Mouse (Mus musculus) left cerebral cortex, adult 2 months (tissue): ENCODE results near the gene Zfr2. TPM values are rescaled to one million over a fixed set of nuclear protein-coding genes. Genes with fewer than 3 reads are reported as not detected.
A peak's percentile ranks its signal among the peaks of the same experiment; 100 is the strongest.
"Not testable (repeated sequence)": the region's sequence is repeated elsewhere in the genome, so short reads cannot be mapped to it uniquely, and the experiment has no call there.

Experiments
- DNase-seq, 2 experiments: peaks; one replicate each; pipeline ENCODE4 v3.0.0; 2021 to 2022; ENCODE audit warnings: low spot score in 2 of 2, mixed read lengths in 1 of 2; ENCODE audit errors: extremely low spot score in 1 of 2
- H3K27ac ChIP-seq: fragments of 200-600 bp; 2 replicates; pipeline ENCODE4 v1.8.1; 2022
- H3K4me3 ChIP-seq: fragments of 200-600 bp; 2 replicates; pipeline ENCODE4 v1.8.1; 2022
- CTCF ChIP-seq: fragments of 200-600 bp; IDR thresholded peaks from 2 replicates; pipeline ENCODE4 v1.8.1; 2022; ENCODE audit warnings: antibody characterized with exemption, mild to moderate bottlenecking, moderate library complexity
- intact Hi-C: fragments of 180-260 bp; cut with DNase I; formaldehyde crosslinking; loops from one replicate; pipeline ENCODE4 v1.15.1; 2025
- total RNA-seq, 2 experiments: library from RNA; stranded (reverse); gene quantifications; 2 replicates each; pipeline ENCODE4 v1.2.3; 2021

Zfr2 gene
- total RNA-seq, 2 experiments from 2014 or later = 70.9 to 76.2 TPM

DNA sequence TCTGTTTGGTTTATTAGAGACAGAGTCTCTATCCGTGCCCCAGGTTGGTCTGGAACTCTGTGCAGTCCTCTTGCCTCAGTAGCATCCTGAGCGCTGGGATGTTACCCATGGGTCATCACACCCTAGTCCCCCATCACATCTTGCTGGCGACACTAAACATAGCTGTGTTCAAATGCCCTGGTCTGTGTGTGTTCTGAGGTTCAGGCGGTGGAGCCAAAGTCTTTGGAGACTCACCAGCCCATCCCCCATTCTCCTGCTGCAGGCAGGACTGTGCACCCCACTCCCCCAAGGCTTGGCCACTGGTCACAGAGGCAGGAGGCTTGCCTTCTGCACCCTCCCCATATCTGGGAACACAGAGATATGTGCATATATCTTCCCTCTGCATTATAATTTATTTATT lies 28.8 kb upstream of the Zfr2 start:
- intact Hi-C loops = no loop called here
- Histone ChIP-seq H3K27ac (no peak overlapping the region), H3K4me3 (no peak overlapping the region)
- no peak for DNase-seq
- no peak for TF ChIP-seq CTCF

DNA sequence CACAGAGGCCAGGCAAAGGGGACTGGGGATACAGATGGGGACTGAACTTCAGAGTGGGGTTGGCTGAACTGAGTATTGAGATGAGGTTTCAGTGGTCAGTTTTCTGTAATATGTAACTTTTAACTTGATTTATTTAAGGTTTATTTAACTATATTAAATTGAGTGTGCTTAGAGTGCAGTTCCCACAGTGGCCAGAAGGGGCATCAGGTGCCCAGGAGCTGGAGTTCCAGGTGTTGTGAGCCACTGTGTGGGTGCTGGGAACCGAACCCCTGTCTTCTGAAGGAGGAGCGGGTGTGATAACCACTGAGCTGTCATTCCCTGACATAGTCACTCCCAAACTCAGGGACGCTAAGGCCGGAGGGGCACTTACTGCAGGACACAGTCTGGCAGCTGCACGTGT lies 22.8 kb upstream of the Zfr2 start:
- intact Hi-C loops = no loop called here
- TF ChIP-seq CTCF = peak; percentile 52
- no peak for DNase-seq
- no peak overlapping the region for H3K27ac ChIP-seq
- no peak overlapping the region for H3K4me3 ChIP-seq

DNA sequence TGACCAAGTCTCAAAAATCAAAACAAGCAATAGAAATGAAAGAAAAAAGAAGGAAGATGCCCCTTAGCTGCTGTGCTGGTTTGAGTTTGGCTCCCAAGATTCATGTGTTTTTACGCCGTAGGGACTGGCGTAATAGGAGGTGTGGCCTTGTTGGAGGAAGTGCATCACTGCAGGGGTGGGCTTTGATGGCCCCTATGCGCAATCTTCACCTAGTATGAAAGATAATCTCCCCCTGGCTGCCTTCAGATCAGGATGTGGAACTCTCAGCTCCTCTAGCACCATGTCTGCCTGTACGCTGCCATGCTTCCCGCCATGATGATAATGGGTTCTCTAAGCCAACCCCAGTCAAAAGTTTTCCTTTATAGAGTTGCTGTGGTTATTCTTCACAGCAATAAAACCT lies 16.7 kb upstream of the Zfr2 start:
- Histone ChIP-seq H3K4me3 (no peak overlapping the region), H3K27ac (no peak overlapping the region)
- intact Hi-C loops = loop anchor here (2.0 kb wide), 1 partner anchor 17 kb away; no protein-coding TSS in a partner anchor
- no peak for DNase-seq
- TF ChIP-seq CTCF = no peak

DNA sequence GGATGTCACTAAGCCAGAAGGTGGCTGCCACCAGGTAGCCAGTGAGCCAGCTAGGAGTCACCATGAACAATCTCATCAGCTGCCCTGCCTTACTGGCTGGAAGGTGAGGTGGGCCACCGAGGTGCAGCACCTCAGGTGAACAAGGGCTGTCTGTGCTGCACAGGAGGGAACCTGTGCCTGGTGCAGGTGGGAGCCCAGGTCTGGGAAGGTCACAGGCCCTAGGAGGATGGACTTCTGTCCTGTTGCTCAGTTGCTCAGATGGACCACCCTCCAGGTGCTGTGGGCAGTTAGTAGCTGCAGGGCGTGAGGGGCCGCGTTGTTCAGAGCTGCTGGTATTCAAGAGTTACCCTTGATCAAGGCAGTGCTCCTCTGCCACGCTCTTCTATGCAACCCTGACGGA lies 16.1 kb upstream of the Zfr2 start:
- no peak for DNase-seq
- Histone ChIP-seq H3K4me3 (no peak overlapping the region), H3K27ac (no peak overlapping the region)
- no peak for TF ChIP-seq CTCF
- intact Hi-C loops = loop anchor here (2.0 kb wide), 1 partner anchor 18 kb away; no protein-coding TSS in a partner anchor

DNA sequence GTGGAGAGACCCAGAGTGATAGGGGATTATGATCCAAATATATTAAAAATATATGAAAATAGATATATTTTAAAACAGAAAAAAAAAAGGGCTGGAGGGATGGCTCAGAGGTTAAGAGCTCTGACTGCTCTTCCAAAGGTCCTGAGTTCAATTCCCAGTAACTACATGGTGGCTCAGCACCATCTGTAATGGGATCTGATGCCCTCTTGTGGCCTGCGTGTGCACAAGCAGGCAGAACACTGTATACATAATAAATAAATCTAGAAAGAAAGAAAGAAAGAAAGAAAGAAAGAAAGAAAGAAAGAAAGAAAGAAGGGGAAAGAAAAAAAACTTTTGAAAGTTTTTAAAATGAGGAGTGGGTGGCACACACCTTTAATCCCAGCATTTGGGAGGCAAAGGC lies 15.7 kb upstream of the Zfr2 start:
- intact Hi-C loops = loop anchor here (2.0 kb wide), 1 partner anchor 18 kb away; no protein-coding TSS in a partner anchor
- TF ChIP-seq CTCF = peak; percentile 63

DNA sequence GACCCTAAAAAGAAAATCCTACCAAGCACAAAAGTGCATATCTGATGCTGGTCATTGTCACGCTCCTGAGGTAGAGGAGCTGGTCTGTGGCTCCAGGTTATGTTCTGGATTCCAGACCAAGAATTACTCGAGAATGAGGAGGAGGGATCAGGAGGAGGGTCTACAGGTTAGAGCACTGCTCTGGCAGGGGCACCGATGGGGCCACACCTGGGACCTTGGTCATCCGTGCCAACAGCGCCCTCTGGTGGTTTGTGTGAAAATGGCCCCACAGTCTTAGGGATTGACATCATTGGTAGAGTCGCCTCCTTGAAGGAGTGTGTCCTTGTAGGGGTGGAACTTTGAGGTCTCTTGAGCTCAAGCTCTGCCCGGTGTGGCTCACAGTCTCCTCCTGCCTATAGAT lies 15.0 kb upstream of the Zfr2 start:
- Histone ChIP-seq H3K4me3 (no peak overlapping the region), H3K27ac (no peak overlapping the region)
- TF ChIP-seq CTCF = peak; percentile 90
- intact Hi-C loops = loop anchor here (2.0 kb wide), 1 partner anchor 19 kb away; no protein-coding TSS in a partner anchor
- peak in 1 of 2 experiments; percentile 61 for DNase-seq

More for the DNA sequence above, 15.7 kb upstream of the Zfr2 start:
- not testable (repeated sequence) for H3K4me3 ChIP-seq, H3K27ac ChIP-seq, DNase-seq

DNA sequence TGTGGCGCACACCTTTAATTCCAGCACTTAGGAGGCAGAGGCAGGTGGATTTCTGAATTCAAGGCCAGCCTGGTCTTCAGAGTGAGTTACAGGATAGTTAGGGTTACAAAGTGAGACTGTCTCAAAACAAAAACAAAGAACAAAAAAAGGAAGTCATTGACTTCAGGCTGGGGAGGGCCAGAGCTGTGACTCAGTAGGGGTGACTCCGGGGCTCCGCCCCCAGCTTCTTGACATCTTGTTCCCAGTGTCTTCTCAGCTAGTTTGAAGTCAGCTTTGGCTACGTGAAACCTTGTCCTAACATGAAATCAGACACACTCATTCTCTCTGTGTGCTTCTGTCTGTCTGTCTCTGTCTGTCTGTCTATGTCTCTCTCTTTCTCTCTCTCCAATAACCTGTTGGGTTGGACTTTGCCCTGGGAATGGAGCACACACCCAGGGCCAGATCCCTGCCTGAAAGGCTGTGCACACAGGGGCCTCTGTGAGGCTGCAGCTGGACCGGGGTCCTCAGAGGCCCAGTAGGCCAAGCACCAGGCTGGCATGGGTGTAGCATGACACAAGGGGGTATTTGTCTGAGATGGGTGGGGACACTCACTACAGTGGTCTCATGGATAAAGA lies 11.4 kb upstream of the Zfr2 start:
- DNase-seq = no peak
- Histone ChIP-seq H3K27ac (no peak overlapping the region), H3K4me3 (no peak overlapping the region)
- TF ChIP-seq CTCF = no peak
- intact Hi-C loops = no loop called here

DNA sequence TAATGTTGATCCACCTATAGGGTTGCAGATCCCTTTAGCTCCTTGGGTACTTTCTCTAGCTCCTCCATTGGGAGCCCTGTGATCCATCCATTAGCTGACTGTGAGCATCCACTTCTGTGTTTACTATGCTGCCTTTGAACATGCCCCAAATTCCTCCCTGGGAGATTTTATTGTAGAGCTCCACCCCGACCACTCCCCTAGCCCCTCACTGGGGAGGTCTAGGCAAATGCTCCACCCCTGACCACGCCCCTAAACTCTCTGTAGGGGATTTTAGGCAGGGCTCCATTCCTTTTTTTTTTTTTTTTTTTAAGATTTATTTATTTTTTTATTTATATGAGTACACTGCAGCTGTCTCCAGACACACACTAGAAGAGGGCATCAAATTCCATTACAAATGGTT lies 9.2 kb upstream of the Zfr2 start:
- DNase-seq, H3K27ac ChIP-seq, intact Hi-C loops, H3K4me3 ChIP-seq: not testable (repeated sequence)

DNA sequence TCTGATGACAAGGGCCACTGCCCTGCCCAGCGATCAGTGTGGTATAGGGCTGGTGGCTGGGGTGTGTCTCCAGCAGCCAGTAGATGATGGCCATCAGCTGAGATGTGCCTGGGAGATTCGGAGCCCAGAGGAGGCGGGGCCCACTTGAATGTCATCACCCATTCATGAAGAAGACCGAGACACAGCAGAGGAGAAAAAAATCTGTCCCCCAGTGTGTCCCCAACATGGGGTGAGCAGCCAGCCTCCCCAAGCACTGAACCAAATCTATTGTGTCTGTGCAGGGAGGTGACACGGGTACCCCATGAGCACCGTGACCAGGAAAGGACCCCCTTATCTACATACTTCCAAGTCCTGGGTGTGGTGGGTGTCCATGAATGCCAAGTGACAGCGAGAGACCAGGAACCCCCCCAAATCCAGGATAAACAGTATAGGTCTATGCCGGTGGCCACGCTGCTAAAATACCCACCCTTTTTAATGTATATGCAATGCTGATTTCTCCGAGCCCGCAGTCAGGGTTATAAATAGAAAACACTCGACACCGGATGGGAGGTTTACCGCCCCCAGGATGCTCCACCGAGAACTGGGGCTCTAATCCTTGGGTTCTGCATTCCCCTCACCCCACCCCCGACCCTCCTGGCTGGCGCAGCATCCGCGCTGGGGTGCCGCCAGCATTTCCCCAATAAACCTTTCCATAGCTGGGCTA lies 3.1 kb upstream of the Zfr2 start:
- Histone ChIP-seq H3K27ac (peak overlapping the region; percentile 98), H3K4me3 (peak overlapping the region; percentile 84)
- no peak for TF ChIP-seq CTCF
- no peak for DNase-seq
- intact Hi-C loops = loop anchor here (2.0 kb wide), 1 partner anchor 23 kb away; the partner anchor contains the start of gene Matk

DNA sequence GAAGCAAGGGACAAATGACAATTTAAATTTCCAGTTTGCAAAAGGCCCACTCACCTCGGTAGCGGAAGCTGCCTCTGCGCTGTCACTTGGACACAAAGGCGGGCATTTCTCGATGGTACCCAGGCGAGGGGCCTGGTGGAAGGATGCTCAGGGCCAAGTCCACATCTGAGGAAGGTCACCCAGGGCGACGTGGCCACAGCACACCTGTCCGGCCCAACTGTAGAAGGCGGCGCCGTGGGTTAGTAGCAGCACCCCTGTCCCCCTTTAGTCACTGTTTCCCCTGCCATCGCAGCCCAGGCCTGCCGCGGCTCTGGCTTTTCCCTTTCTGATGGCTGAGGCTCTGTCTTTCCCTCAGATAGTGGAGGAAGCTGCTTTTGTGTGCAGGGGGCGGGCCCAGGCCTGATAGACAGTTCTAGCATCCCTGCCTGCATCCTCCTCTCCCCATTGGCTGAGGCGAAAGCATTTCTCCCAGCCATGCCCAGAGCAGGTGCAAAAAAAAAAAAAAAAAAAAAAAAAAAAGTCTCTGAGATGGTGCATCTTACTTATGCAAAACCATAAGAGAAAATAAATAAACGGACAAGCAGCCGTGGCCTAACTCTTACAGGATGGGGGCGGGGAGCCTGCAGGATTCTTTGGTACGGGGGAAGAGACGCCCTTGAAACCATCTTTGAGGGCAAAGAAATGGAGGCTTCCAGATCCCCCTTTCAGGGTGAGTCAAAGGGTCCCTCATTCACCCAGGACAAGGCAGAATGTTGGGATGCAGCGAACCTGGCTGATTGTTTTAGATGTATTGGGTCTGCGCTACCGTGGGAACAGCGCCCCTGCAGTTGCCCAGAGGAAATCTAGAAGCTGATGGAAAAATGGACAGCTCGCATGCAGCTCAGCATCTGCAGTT lies 2.3 kb upstream of the Zfr2 start, which contains the start of gene Atcay:
Gene Atcay, minus strand, starts transcription at position 396 of the 895 bp plus-strand sequence.
- Histone ChIP-seq H3K27ac (peak within 1 kb of the TSS; percentile 98), H3K4me3 (peak within 1 kb of the TSS; percentile 84)
- peak; percentile 80 to 83 for DNase-seq
- intact Hi-C loops = loop anchor here (2.0 kb wide), 1 partner anchor 22 kb away; the partner anchor contains the start of gene Matk
- peak; percentile 65 for TF ChIP-seq CTCF

DNA sequence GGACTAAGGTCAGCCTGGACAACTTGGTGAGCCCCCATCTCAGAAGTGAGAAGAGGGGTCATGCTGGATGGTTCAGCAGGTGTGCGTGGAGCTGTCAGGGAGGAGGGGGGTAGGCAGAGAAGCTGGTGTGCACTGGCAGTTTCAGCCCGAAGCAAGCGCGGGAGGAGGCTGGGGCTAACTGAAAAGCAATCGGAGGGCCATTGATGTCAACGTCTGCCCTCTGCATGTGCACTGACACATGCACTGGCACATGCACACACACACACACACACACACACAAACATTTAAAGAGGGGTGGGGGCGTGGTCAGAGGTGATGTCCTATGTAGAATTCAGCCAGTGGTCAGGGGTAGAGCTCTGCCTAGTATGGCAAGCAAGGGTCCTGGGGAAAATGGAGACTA lies 1.5 kb upstream of the Zfr2 start:
- Histone ChIP-seq H3K4me3 (no peak overlapping the region; the same call in 1 of the 2 replicates), H3K27ac (peak overlapping the region; percentile 98)
- intact Hi-C loops = loop anchor here (2.0 kb wide), 1 partner anchor 21 kb away; the partner anchor contains the start of gene Matk
- TF ChIP-seq CTCF = no peak
- DNase-seq = no peak
